Mouse (Mus musculus) myocyte (in vitro differentiated cells): ENCODE results near the gene Pex5.

ENCODE experiments used
- CEBPB ChIP-seq: IDR thresholded peaks from 2 replicates; pipeline ENCODE4 v1.6.1; 2011; ENCODE audit warnings: mild to moderate bottlenecking, moderate library complexity; ENCODE audit not compliant: poor library complexity, insufficient read depth, severe bottlenecking
- E2F4 ChIP-seq: IDR thresholded peaks from one replicate; pipeline ENCODE4 v1.6.1; 2011; ENCODE audit warnings: mild to moderate bottlenecking, control low read depth, moderate library complexity; ENCODE audit not compliant: insufficient read depth
- MAX ChIP-seq: IDR thresholded peaks from one replicate; pipeline ENCODE4 v1.6.1; 2011; ENCODE audit warnings: low read depth, mild to moderate bottlenecking, control low read depth
- MYOD1 ChIP-seq, 3 experiments: IDR thresholded peaks; one replicate each; pipeline ENCODE4 v1.6.1; 2011; ENCODE audit warnings: control low read depth in 2 of 3, low read depth in 2 of 3, mild to moderate bottlenecking in 2 of 3, moderate library complexity in 1 of 3; ENCODE audit not compliant: insufficient read length in 2 of 3, control insufficient read depth in 1 of 3
- MYOG ChIP-seq, 3 experiments: IDR thresholded peaks; one replicate each; pipeline ENCODE4 v1.6.1; 2011; ENCODE audit warnings: control low read depth in 2 of 3, low read depth in 2 of 3, mild to moderate bottlenecking in 2 of 3; ENCODE audit not compliant: insufficient read length in 2 of 3, control insufficient read depth in 1 of 3, insufficient read depth in 1 of 3
- POLR2A ChIP-seq: IDR thresholded peaks from one replicate; pipeline ENCODE4 v1.6.1; 2011; ENCODE audit warnings: low read depth, mild to moderate bottlenecking, control low read depth, moderate library complexity; ENCODE audit not compliant: insufficient read length
- POLR2AphosphoS2 ChIP-seq: IDR thresholded peaks from one replicate; pipeline ENCODE4 v1.6.1; 2011; ENCODE audit warnings: low read depth, control low read depth; ENCODE audit not compliant: insufficient read length
- REST ChIP-seq: IDR thresholded peaks from one replicate; pipeline ENCODE4 v1.6.1; 2011; ENCODE audit warnings: mild to moderate bottlenecking, control low read depth, moderate library complexity; ENCODE audit not compliant: insufficient read depth, insufficient read length
- SRF ChIP-seq: IDR thresholded peaks from one replicate; pipeline ENCODE4 v1.6.1; 2011; ENCODE audit warnings: low read depth; ENCODE audit not compliant: control insufficient read depth, insufficient read length
- TCF12 ChIP-seq: IDR thresholded peaks from one replicate; pipeline ENCODE4 v1.6.1; 2011; ENCODE audit warnings: mild to moderate bottlenecking, control low read depth; ENCODE audit not compliant: poor library complexity, insufficient read depth, severe bottlenecking
- USF1 ChIP-seq: IDR thresholded peaks from one replicate; pipeline ENCODE4 v1.6.1; 2011; ENCODE audit warnings: low read depth, mild to moderate bottlenecking, control low read depth, moderate library complexity

DNA sequence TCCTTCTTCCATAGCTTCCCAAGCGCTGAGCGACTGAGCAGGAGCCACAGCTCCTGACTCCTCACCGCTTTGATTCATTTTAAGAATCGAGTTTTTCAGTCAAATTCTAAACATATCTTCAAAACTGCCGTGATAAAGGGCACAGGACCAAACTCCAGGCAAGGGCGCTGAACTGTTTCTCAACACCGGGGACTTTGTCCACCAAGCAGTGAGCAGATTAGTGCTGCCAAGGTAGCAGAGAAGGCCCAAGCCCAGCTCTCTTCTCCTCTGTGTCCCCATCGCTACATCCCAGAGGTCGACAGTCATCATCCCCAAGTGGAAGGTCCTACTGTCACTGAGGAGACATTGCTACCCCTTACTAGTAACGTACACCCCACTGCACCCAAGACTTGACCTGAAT, 8.5 kb downstream of the Pex5 start:
- no peak for TF ChIP-seq POLR2A
- no peak for TF ChIP-seq POLR2AphosphoS2
- no peak for TF ChIP-seq E2F4
- TF ChIP-seq CEBPB = no peak
- no peak for TF ChIP-seq MAX
- no peak for TF ChIP-seq TCF12
- TF ChIP-seq USF1 = no peak
- no peak for TF ChIP-seq REST
- TF ChIP-seq MYOG (IDR thresholded peaks at IDR 0.05; ENCODE audit: control insufficient read depth in 1 of 3, insufficient read depth in 1 of 3, insufficient read length in 2 of 3, low read depth in 2 of 3) = no peak
- no peak for TF ChIP-seq MYOD1 (IDR thresholded peaks at IDR 0.05; ENCODE audit: control insufficient read depth in 1 of 3, insufficient read length in 2 of 3, low read depth in 2 of 3)
- TF ChIP-seq SRF = no peak
